Mouse (Mus musculus) bone marrow, adult 2 months (tissue): ENCODE data around the gene Wwp2.

Experiments
- CTCF ChIP-seq: fragments of 200-500 bp; IDR thresholded peaks from 2 replicates; pipeline ENCODE4 v1.5.1; 2011; ENCODE audit warnings: low read length, control low read depth; ENCODE audit not compliant: control insufficient read depth, insufficient read depth
- POLR2A ChIP-seq: fragments of 200-500 bp; IDR thresholded peaks from 2 replicates; pipeline ENCODE4 v1.6.1; 2011; ENCODE audit warnings: low read depth, mild to moderate bottlenecking, control low read depth, low read length, borderline replicate concordance; ENCODE audit not compliant: control insufficient read depth

DNA sequence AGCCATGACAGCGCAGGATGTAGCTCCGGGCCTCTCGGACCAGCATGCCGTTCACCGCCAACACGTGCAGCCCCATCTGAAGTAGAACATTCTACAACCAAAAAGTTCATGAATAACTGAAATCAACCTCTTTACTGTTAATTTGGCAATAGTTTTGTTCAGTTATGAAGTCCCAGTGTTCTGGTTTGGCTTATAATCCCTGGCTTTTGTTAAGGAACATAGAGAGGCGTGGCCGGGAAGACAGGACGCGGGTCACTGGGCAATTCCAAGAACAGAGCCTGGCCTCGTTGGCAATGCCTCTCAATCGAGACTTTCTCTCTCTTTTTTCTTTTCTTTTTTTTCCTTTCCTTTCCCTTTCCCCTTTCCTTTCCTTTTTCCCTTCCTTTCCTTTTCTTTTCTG is 19.2 kb upstream of the Wwp2 start:
- TF ChIP-seq POLR2A (no peak), CTCF (no peak)
